Mouse (Mus musculus) lung, postnatal 10 days (tissue): ENCODE results near the gene Prox2.
A peak's percentile ranks its signal among the peaks of the same experiment; 100 is the strongest.
"Not testable (repeated sequence)": the region's sequence is repeated elsewhere in the genome, so short reads cannot be mapped to it uniquely, and the experiment has no call there.

Experiments used
- DNase-seq: peaks from one replicate; pipeline ENCODE4 v3.0.0; 2021

Gene Prox2

DNA sequence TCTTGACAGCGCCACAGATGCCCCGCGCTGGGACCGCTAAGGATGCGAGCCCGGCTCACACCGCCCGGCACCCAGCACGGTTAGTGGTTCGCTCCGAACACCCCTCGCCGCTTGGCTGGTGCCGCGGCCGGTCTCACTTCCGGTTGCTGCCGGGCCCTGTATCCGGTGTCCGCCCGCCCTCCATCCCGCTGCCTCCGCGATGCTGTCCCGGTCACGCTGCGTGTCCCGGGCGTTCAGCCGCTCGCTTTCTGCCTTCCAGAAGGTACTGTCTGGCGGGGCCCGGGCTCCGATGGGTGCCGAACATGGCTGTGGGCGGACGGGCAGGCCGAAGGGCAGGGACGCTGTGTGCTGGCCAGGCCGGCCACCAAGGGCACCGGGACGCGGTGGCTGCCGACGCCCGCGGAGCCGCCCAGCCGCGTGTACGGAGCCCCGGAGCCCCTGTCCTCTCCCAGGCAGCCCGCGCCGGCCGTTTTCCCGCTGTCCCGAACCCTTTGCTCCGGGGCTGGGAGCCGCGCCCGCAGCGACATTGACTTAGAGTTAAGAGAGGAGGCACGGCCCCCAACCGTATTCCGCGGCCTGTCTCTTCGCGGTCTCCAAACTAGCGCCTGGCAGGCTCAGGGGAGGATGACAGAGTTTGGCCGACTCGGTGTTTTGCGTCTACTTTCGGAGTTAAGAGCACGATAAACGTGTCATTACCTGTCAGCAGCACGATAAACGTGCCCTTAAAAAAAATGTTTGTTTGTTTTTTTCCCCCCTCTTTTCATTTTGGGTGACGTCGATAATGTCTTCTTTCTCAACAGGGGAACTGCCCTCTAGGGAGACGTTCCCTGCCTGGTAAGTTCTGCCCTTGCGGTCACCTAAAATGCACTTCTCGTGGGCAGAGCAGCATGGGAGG lies at the start of gene Prox2, which contains the start of gene Dlst:
Gene Prox2, minus strand, starts transcription at position 62 of the 895 bp plus-strand sequence.
Gene Dlst, plus strand, starts transcription at position 136 of the 895 bp plus-strand sequence.
- DNase-seq, result peak; percentile 92

- DNase-seq, result no peak
Observed at GRCm38 (mm10) chr12:85159592-85159991, 49.0 kb upstream of the Prox2 start.

DNA sequence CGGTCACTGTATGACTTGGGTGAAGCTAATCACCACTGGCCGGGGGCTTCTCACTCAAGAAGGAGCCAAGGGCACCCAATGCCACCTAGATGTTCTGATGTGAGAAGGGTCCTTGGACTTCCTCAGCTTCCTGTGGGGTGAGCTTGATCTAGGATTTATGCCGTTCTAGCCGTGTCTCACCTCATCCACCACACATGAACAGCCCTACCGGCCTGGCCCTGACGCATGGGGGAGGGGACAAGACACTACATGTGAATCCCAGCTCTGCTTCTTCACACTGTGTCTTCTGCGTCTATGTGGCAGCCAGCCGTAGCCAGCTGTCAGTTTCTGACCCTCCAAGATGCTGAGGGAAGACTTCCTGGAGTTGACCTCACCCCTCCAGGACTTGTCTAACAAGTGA lies 48.2 kb upstream of the Prox2 start:
- no peak for DNase-seq

DNA sequence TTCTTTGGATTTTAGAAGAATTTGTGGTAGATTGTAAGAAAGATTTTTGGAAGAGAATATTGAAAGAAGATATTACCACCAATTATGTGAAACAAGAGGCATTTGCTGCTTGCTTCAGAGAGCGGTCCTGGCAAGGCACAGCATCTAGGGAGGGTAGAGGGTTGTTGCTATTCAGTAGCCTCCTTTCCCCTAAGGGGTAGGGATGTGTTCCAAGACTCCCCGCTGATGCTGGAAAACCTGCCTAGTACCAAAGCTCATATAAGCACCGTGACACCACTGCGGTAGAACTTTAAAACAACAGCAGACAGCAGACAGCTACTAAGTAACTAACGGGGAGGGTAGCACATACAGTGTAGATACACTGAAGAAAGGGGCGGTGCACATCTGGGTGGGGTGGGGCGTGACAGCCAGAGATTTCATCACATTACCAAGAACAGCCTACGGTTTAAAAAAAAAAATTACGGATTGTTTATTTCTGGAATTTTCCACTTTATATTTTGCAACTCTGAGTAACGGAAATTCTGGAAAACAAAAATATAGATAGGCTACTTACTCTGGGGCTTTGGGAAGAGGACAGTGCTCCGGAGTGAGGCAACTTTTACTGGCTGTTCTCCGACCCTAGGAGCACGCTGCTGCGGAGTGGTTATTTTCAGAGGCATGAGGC lies 47.4 kb upstream of the Prox2 start:
- DNase-seq, result no peak

- DNase-seq, result no peak
Observed at GRCm38 (mm10) chr12:85156324-85156723, 45.8 kb upstream of the Prox2 start.

DNA sequence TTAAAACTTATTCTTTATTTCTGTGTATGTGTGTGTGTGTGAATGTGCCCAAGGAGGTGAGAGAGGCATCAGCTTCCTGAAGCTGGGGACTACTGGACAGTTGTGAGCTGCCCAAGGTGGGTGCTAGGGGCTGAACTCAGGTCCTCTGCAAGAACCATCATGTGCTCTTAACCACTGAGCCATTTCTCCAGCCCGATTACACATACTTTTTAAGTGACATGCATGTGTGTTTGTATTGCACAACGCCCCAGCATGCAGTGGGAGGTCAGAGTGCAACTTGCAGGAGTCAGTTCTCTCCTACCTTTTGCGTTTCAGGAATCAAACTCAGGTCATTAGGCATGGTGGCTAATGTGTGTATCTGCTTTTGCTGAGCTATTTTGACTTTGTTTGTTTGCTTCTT lies 42.5 kb upstream of the Prox2 start:
- no peak for DNase-seq

GRCm38 (mm10) chr12:85151002-85151774 lies 40.6 kb upstream of the Prox2 start, which contains the start of gene Rps6kl1:
Gene Rps6kl1, minus strand, starts transcription at chr12:85151264.
- DNase-seq, result peak; percentile 46

GRCm38 (mm10) chr12:85150321-85151001 lies 39.9 kb upstream of the Prox2 start:
- no peak for DNase-seq

DNA sequence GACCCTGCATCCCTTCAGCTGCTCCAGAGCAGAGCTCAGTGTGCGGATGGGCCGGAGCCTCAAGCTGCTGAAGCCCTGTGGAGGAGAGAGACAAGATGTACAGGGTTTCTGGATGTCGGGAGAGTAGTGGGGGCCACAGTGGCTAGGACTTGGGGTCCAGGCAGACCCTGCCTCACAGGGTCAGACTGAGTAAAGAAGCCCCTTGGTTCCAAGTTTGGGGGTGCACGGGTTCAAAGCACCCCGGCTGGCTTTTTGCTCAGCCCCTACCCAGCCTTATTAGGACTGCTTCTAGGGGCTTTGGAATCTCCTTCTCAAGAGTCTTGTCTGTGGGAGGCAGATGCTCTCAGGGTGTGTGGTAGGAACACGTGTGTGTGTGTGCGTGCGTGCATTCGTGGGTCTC lies 36.3 kb upstream of the Prox2 start:
- DNase-seq, result no peak

DNA sequence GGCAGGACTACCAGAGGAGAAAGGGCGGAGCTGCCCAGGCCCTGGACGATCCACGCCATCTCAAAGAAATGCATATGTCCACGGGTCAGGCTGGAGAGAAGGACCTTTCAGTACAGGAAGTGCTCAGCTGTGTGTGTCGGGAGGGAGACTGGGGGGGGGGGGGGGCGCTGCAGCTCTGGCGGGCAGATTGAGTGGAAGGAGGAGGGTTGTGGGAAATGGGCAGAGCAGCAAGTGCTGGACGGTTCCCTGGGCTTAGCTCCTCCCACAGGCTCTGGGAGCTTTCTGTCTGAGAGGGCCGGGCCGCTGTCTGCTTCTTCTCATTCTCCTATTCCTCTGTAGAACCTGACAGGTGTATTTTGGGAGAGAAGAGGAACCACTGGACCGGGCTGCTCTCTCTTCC lies 35.8 kb upstream of the Prox2 start:
- peak; percentile 72 for DNase-seq

- DNase-seq, result peak; percentile 70
Observed at GRCm38 (mm10) chr12:85145630-85146029, 35.1 kb upstream of the Prox2 start.

DNA sequence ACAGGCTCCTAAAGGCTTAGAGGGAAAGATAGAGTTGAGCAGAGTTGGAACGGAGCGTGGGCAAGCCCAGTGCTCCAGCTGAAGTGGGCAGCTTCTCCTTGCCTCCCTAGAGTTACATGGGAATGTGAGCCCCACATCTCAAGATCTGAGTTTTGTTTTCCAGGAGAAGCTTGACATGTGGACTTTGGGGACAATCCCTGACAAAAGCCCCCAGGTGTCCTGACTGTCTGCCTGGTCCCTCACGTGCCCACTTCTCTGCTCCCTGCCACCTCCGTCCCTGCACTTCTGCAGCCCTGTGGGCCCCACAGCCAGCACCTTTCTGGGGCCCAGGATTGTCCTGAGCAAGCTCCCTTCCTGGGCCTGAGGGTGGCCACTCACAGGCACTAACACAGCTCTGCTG lies 34.3 kb upstream of the Prox2 start:
- DNase-seq, result no peak

GRCm38 (mm10) chr12:85144276-85144675 lies 33.7 kb upstream of the Prox2 start:
- DNase-seq, result not testable (repeated sequence)

DNA sequence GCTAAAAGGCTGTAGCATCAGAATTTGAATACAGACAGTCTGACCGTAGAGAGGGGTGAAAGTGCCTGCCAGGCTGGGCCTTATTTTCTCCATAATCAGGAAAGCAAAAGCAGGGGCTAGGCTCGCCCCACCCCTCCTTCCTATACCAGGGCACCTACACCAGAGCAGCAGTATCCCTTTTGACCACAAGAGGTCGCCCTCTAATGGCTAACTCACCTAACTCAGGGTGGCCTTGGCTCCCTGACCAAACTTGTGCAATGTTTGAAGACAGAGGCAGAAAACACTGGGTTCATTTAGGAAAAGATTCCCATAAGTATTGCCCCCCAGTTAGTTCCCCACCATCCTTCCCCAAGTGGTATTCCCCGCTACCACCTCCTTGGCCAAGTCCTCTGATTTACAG lies 32.2 kb upstream of the Prox2 start:
- peak; percentile 90 for DNase-seq

- no peak for DNase-seq
Observed at GRCm38 (mm10) chr12:85141096-85141495, 30.5 kb upstream of the Prox2 start.

- DNase-seq, result no peak
Observed at GRCm38 (mm10) chr12:85140036-85140701, 29.6 kb upstream of the Prox2 start.

- no peak for DNase-seq
Observed at GRCm38 (mm10) chr12:85136627-85137026, 26.1 kb upstream of the Prox2 start.

GRCm38 (mm10) chr12:85135513-85136470 lies 25.2 kb upstream of the Prox2 start:
- peak; percentile 65 for DNase-seq

DNA sequence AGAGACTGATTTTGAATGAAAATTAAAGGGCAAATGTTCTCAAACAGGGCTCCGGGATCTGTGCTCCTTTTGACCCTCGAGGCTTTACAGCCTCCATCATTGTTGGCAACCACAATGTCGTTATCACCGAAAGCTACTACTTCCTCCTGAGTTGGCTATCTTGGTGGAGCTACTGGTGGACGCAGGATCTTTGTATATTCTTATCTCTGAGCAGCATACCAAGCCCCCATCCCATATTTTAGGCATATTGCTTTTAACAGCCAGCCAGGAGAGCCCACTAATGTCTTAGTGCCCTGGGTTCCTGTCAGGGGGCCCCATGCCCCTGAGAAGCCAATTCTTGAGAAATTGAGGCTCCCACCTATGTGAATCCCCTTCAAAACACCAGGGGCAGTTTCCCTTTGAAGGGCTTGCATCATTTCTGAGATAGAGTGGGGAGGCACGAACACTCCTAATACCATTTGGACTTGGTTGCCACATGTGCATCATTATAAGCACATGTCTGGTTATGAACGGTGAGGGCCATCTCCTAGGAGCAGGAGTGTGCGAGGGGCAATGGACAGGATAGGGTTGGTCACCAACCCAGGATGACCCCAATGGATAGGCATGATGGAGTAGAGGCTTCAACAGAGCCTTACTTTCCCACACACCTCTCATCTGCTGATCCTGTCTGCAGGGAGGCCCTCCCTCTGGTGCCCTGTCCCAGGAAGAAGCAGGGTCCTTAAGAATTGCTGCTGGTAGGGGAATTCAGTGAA lies 23.7 kb upstream of the Prox2 start:
- no peak for DNase-seq

- DNase-seq, result no peak
Observed at GRCm38 (mm10) chr12:85131361-85131760, 20.8 kb upstream of the Prox2 start.
